Mouse (Mus musculus): ENCODE results near the gene Wdr24. TPM values are rescaled to one million over a fixed set of nuclear protein-coding genes. Genes with fewer than 3 reads are reported as not detected.

The Wdr24 gene
- polyA plus RNA-seq, 1 experiment from 2014 or later, result 30.7 TPM

DNA sequence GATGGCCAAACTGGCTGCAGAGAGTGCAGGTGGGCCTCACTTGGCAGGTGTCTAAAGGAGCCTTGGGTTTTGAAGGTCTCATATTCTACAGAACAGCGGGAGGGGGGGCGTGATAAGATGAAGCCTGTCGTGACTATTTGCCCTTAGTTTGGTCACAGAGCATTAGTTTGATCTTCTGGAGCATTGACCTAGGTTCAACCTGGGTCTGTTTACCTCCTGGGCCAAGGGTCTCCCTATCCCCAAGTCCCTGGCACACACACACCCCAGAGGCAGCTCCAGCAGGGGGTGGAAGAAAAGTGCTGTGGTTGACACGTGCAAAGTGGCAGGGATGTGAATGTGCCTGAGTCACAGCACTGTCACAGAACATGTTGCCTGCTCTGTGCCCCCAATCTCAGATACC lies 12.5 kb upstream of the Wdr24 start:
- Histone ChIP-seq H3K9me3 (no peaks in the 10 kb centered on the region), H3K36me3 (no peaks in the 10 kb centered on the region), H3K27ac (no peak overlapping the region), H3K27me3 (ENCODE audit: insufficient read depth, poor library complexity, severe bottlenecking) (peaks cover 68% of the 10 kb centered on the region), H3K4me1 (replicated peaks) (peaks cover 51% of the 10 kb centered on the region), H3K4me3 (peak overlapping the region; percentile 87)
- DNase-seq (ENCODE audit: low spot score), result no peak
- WGBS, result 74% methylated on average over 4 of the region's 4 CpGs

DNA sequence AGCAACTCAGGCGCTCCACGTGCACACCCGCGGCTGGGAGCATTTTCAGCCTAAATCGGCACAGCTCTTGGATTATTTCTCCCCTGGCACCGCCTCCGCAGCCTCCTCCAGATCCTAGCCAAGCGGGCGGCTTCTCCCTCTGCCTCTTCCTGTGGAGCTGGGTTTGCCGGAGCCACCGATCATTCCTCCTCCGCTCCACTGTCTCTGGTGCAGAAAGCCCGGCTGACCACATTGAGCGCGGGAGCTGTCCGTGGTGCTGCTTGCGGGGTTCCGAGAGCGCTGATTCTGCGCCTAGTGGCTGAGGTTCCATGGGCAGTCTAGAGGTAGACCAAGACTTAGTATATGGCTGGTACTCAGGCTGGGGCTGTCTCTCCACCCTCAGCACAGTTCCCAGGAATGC lies 10.0 kb upstream of the Wdr24 start:
- 2% methylated on average over 20 of the region's 20 CpGs for WGBS
- peaks cover 22% of the 10 kb centered on the region for H3K36me3 ChIP-seq
- peaks cover 80% of the 10 kb centered on the region for H3K27me3 ChIP-seq (ENCODE audit: insufficient read depth, poor library complexity, severe bottlenecking)
- peaks cover 43% of the 10 kb centered on the region for H3K4me1 ChIP-seq (replicated peaks)
- DNase-seq (ENCODE audit: low spot score), result peak; percentile 88
- H3K4me3 ChIP-seq, result peak overlapping the region; percentile 28
- no peaks in the 10 kb centered on the region for H3K9me3 ChIP-seq
- no peak overlapping the region for H3K27ac ChIP-seq

DNA sequence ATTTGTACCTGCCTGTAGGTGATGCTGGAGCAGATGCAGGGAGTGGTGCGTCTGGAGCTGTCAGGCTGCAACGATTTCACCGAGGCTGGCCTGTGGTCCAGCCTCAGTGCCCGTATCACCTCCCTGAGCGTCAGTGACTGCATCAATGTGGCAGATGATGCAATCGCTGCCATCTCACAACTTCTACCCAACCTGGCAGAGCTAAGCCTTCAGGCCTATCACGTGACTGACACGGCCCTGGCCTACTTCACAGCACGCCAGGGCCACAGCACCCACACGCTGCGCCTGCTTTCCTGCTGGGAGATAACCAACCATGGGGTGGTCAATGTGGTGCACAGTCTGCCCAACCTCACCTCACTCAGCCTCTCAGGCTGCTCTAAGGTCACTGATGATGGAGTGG lies 5.8 kb upstream of the Wdr24 start:
- WGBS, result 87% methylated on average over 11 of the region's 11 CpGs
- H3K27me3 ChIP-seq (ENCODE audit: insufficient read depth, poor library complexity, severe bottlenecking), result peaks cover 67% of the 10 kb centered on the region
- H3K4me1 ChIP-seq (replicated peaks), result peaks cover 25% of the 10 kb centered on the region
- H3K36me3 ChIP-seq, result peaks cover 30% of the 10 kb centered on the region
- no peak overlapping the region for H3K27ac ChIP-seq
- H3K4me3 ChIP-seq, result no peak overlapping the region
- DNase-seq (ENCODE audit: low spot score), result no peak
- no peaks in the 10 kb centered on the region for H3K9me3 ChIP-seq

DNA sequence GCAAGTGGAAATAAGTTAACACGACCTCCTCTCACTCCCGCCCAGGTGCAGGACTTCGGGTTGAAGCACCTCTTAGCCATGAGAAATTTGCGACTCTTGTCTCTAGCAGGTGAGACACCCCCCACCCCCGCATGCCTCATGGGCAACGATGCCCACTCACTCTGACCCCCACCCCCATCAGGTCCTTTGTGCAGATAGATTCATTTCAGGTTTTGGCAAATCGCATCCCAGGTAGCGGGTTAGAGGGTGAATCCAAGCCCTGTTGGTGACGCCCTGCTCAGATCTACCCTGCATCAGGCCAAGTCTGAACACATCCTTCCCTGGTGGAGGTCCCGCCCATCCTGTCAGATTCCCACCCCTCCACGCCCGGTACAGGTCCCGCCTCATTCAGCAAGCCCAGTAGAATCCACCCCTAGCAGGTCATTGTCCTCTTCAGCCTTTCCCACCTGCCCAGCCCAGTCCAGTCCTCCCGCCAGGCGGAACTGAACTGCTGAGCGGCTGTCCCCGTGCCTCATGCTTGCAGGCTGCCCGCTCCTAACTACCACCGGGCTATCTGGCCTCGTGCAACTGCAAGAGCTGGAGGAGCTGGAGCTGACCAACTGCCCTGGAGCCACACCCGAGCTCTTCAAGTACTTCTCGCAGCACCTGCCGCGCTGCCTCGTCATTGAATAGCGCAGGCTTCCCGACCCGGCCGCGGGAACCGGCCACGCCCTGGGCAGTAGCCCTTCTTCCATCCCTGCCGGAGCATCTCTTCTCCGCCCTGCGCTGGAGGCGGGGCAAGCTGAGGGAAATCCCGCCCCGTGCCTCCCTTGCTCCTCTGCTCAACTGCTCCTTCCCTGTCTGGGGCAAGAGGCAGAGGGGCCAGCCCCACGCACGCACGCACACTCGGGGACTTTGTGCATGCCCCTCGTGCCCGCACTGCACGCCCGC lies 4.3 kb upstream of the Wdr24 start:
- peak overlapping the region; percentile 41 for H3K4me3 ChIP-seq
- H3K27me3 ChIP-seq (ENCODE audit: insufficient read depth, poor library complexity, severe bottlenecking), result peaks cover 56% of the 10 kb centered on the region
- peak; percentile 35 for DNase-seq (ENCODE audit: low spot score)
- peak overlapping the region; percentile 26; the same call in 1 of the 2 replicates for H3K27ac ChIP-seq
- peaks cover 30% of the 10 kb centered on the region for H3K36me3 ChIP-seq
- no peaks in the 10 kb centered on the region for H3K9me3 ChIP-seq
- WGBS, result 5% methylated on average over 46 of the region's 46 CpGs
- H3K4me1 ChIP-seq (replicated peaks), result peaks cover 24% of the 10 kb centered on the region

DNA sequence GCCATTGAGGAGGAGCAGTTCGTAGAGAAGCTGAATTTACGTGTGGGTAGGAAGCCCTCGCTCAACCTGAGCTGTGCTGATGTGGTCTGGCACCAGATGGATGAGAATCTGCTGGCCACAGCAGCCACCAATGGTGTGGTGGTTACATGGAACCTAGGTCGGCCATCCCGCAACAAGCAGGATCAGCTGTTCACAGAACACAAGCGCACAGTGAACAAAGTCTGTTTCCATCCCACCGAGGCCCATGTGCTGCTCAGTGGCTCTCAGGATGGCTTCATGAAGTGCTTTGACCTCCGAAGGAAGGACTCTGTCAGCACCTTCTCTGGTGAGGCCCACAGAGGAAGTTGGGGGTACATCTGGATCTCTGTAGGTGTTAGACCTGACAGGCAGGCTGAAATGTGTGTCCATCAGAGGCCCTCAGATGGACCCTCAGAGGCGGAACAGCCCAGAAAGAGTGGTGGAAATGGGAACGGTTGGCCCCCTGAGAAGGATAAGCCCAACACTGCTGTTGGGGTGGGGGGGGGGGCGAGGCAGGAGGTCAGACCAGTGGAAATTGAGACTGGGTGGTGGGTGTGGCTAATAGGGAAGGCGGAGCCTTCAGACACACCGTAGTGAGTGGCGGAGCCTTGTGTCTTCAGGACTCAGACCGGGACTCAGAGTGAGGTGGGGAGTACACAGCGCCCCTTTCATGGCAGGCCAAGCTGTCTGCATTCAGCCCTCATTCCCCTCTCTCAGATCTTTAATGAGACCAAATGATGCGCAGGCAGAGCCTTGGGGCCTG lies 1.1 kb downstream of the Wdr24 start:
- 71% methylated on average over 17 of the region's 17 CpGs for WGBS
- H3K4me3 ChIP-seq, result peak overlapping the region; percentile 76
- H3K36me3 ChIP-seq, result peaks cover 36% of the 10 kb centered on the region
- no peak for DNase-seq (ENCODE audit: low spot score)
- peaks cover 17% of the 10 kb centered on the region for H3K27me3 ChIP-seq (ENCODE audit: insufficient read depth, poor library complexity, severe bottlenecking)
- H3K27ac ChIP-seq, result peak overlapping the region; percentile 88
- H3K4me1 ChIP-seq (replicated peaks), result peaks cover 68% of the 10 kb centered on the region
- no peaks in the 10 kb centered on the region for H3K9me3 ChIP-seq

DNA sequence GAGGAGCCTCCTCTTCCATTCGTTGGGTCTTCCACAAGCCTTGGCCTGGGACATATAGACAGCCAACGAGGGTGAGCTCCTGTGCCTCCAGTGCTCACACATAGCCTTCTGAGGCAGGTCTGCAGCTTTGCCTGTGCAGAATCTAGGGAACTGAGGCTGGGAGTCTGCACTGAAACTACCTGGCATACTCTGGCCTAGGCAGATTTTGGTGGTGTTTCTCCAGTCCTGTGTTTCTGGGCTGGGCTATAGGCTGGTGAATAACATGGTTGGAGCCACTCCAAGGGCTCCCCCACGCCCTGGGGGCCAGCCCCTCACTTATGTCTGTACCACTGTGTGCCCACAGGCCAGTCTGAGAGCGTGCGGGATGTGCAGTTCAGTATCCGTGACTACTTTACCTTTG lies 1.9 kb downstream of the Wdr24 start:
- no peak for DNase-seq (ENCODE audit: low spot score)
- WGBS, result 87% methylated on average over 6 of the region's 6 CpGs
- H3K4me1 ChIP-seq (replicated peaks), result peaks cover 70% of the 10 kb centered on the region
- peak overlapping the region; percentile 76 for H3K4me3 ChIP-seq
- no peak overlapping the region for H3K27ac ChIP-seq
- no peaks in the 10 kb centered on the region for H3K9me3 ChIP-seq
- peaks cover 10% of the 10 kb centered on the region for H3K27me3 ChIP-seq (ENCODE audit: insufficient read depth, poor library complexity, severe bottlenecking)
- peaks cover 41% of the 10 kb centered on the region for H3K36me3 ChIP-seq

DNA sequence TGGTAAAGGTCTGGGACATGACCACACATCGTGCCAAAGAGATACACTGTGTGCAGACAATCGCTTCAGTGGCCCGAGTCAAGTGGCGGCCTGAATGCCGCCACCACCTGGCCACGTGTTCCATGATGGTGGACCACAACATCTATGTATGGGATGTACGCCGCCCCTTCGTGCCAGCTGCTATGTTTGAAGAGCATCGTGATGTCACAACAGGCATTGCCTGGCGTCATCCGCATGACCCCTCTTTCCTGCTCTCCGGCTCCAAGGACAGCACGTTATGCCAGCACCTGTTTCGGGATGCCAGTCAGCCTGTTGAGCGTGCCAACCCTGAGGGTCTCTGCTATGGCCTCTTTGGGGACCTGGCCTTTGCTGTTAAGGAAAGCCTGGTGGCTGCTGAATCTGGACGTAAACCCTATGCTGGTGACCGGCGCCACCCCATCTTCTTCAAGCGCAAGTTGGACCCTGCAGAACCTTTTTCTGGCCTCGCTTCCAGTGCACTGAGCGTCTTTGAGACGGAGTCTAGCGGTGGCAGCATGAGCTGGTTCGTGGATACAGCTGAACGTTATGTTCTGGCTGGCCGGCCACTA lies 2.6 kb downstream of the Wdr24 start:
- WGBS, result 97% methylated on average over 27 of the region's 27 CpGs
- H3K36me3 ChIP-seq, result peaks cover 49% of the 10 kb centered on the region
- peaks cover 2% of the 10 kb centered on the region; the same call in 1 of the 2 replicates for H3K27me3 ChIP-seq (ENCODE audit: insufficient read depth, poor library complexity, severe bottlenecking)
- no peak overlapping the region for H3K27ac ChIP-seq
- peaks cover 78% of the 10 kb centered on the region for H3K4me1 ChIP-seq (replicated peaks)
- no peaks in the 10 kb centered on the region for H3K9me3 ChIP-seq
- 0 out of 2 replicates have a peak overlapping the region, but pooled peaks have one; percentile 76 for H3K4me3 ChIP-seq
- no peak for DNase-seq (ENCODE audit: low spot score)

DNA sequence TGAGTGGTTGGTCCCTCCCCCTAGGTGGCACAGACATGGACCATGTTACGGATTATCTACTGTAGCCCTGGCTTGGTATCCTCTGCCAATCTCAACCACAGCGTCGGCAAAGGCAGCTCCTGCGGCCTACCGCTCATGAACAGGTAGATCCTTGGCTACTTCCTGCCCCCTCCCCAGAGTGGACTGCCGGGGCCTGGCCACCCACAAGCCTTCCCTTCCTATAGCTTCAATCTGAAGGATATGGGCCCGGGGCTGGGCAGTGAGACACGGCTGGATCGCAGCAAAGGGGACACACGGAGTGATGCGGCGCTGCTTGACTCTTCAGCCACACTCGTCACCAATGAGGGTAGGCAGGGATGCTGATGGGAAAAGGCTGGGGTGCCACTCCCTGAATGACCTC lies 3.6 kb downstream of the Wdr24 start:
- H3K9me3 ChIP-seq, result no peaks in the 10 kb centered on the region
- no peaks in the 10 kb centered on the region; the same call in 1 of the 2 replicates for H3K27me3 ChIP-seq (ENCODE audit: insufficient read depth, poor library complexity, severe bottlenecking)
- H3K27ac ChIP-seq, result no peak overlapping the region
- peaks cover 58% of the 10 kb centered on the region for H3K36me3 ChIP-seq
- 95% methylated on average over 13 of the region's 13 CpGs for WGBS
- DNase-seq (ENCODE audit: low spot score), result no peak
- H3K4me3 ChIP-seq, result 0 out of 2 replicates have a peak overlapping the region, but pooled peaks have one; percentile 14
- peaks cover 87% of the 10 kb centered on the region for H3K4me1 ChIP-seq (replicated peaks)

DNA sequence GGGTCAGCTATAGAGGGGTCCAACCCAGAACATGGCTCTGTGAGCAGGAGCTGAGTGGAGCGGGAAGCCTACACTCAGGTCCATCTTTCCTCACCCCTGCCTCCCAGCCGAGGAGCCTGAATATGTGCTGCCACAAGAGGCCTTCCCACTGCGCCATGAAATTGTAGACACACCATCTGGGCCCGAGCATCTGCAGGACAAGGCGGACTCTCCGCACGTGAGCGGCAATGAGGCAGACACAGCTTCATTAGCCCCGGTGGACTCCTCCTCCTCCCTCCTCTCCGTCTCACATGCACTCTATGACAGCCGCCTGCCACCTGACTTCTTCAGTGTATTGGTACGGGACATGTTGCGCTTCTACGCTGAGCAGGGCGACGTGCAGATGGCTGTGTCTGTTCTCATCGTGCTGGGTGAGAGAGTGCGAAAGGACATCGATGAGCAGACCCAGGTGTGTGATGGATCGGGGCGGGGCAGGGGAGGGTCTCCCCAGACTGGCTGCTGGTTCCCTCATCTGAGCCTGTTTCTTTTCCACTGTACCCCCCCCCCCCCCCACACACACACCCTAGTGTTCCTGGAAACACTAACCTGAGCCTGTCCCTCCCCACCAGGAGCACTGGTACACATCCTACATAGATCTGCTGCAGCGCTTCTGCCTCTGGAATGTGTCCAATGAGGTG lies 4.3 kb downstream of the Wdr24 start:
- DNase-seq (ENCODE audit: low spot score), result no peak
- Histone ChIP-seq H3K4me3 (peak overlapping the region; percentile 26), H3K36me3 (peaks cover 60% of the 10 kb centered on the region), H3K9me3 (no peaks in the 10 kb centered on the region), H3K27ac (peak overlapping the region; percentile 95; the same call in 1 of the 2 replicates), H3K4me1 (replicated peaks) (peaks cover 90% of the 10 kb centered on the region), H3K27me3 (ENCODE audit: insufficient read depth, poor library complexity, severe bottlenecking) (no peaks in the 10 kb centered on the region)
- WGBS, result 93% methylated on average over 22 of the region's 22 CpGs

DNA sequence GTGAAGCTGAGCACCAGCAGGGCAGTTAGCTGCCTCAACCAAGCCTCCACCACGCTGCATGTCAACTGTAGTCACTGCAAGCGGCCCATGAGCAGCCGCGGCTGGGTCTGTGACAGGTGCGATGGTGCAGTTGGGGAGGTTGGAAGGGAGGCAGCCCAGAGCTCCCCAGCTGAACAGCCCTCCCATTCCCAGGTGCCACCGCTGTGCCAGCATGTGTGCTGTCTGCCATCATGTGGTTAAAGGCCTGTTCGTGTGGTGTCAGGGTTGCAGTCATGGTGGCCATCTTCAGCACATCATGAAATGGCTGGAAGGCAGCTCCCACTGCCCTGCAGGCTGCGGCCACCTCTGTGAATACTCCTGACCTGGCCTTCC lies 4.8 kb downstream of the Wdr24 start:
- H3K36me3 ChIP-seq, result peaks cover 60% of the 10 kb centered on the region
- H3K4me3 ChIP-seq, result peak overlapping the region; percentile 73
- WGBS, result 87% methylated on average over 8 of the region's 8 CpGs
- peaks cover 86% of the 10 kb centered on the region for H3K4me1 ChIP-seq (replicated peaks)
- peak overlapping the region; percentile 95 for H3K27ac ChIP-seq
- no peaks in the 10 kb centered on the region for H3K9me3 ChIP-seq
- no peak for DNase-seq (ENCODE audit: low spot score)
- no peaks in the 10 kb centered on the region for H3K27me3 ChIP-seq (ENCODE audit: insufficient read depth, poor library complexity, severe bottlenecking)

DNA sequence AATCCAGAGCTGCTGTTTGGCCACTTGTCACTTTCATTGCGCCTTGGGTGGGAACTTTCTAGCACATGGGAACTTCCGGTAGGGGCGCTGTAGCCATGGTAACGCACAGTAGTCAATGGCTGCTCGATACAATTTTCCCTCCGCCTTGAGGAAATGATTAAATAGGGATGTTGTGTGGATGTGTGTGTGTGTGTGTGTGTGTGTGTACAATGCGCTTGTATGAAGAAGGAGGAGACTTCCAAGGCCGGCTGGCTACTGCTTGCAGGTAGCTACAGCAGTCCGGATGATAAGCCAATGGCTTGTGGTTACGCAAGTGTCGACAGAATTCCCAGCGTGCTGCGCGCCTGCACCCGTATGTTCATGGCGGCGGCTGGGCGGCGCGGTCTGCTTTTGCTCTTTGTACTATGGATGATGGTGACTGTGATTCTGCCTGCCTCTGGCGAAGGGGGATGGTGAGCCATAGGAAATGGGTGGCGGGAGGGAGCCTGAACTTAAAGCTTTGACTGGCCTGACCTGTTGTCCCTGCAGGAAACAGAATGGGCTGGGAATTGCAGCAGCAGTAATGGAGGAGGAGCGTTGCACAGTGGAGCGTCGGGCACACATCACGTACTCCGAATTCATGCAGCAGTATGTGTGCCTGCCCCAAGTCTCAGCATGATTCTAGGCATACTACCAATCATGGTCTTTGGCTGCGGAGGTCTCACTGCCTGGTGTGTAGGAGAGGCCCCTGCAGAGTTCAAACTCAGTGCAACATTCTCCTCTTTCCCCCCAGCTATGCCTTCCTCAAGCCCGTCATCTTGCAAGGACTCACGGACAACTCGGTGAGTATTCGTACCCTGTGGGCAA lies 5.5 kb downstream of the Wdr24 start, which contains the start of gene Jmjd8:
Jmjd8 (plus strand) TSS at position 156 of the 846 bp plus-strand sequence.
- WGBS, result 1% methylated on average over 32 of the region's 32 CpGs
- Histone ChIP-seq H3K27me3 (ENCODE audit: insufficient read depth, poor library complexity, severe bottlenecking) (no peaks in the 10 kb centered on the region), H3K4me3 (peak within 1 kb of the TSS; percentile 73), H3K4me1 (replicated peaks) (peaks cover 90% of the 10 kb centered on the region), H3K36me3 (peaks cover 60% of the 10 kb centered on the region), H3K27ac (peak within 1 kb of the TSS; percentile 95), H3K9me3 (no peaks in the 10 kb centered on the region)
- DNase-seq (ENCODE audit: low spot score), result peak; percentile 88

All from hindbrain, embryonic 10.5 days (tissue).